Mouse (Mus musculus) kidney, embryonic 14.5 days (tissue): Measurements from ENCODE around the gene Arfgap2. TPM values are rescaled to one million over a fixed set of nuclear protein-coding genes. Genes with fewer than 3 reads are reported as not detected.

Experiments
- ATAC-seq: fragments of 200-750 bp; cut with Nextera tagmentation; 2 replicates; pipeline ENCODE4 v1.8.0; 2017; ENCODE audit warnings: moderate number of reproducible peaks, mild to moderate bottlenecking, moderate TSS enrichment, moderate library complexity; ENCODE audit not compliant: low FRiP score, low TSS enrichment
- H3K27ac ChIP-seq: fragments of 300-500 bp; sonication (generic); 2 replicates; pipeline ENCODE4 v1.5.1; 2014; ENCODE audit warnings: low read depth, mild to moderate bottlenecking, low read length, moderate library complexity, mixed read lengths
- H3K27me3 ChIP-seq: fragments of 300-500 bp; sonication (generic); 2 replicates; pipeline ENCODE4 v1.6.1; 2014; ENCODE audit warnings: mild to moderate bottlenecking, low read length; ENCODE audit not compliant: control insufficient read depth, insufficient read depth
- H3K36me3 ChIP-seq: fragments of 300-500 bp; sonication (generic); 2 replicates; pipeline ENCODE4 v1.6.1; 2014; ENCODE audit warnings: low read length, mixed read lengths; ENCODE audit not compliant: control insufficient read depth, insufficient read depth
- H3K4me1 ChIP-seq: fragments of 300-500 bp; sonication (generic); 2 replicates; pipeline ENCODE4 v1.6.1; 2014; ENCODE audit warnings: low read length, mixed read lengths; ENCODE audit not compliant: control insufficient read depth, insufficient read depth
- H3K4me2 ChIP-seq: fragments of 300-500 bp; sonication (generic); replicated peaks from 2 replicates; pipeline ENCODE4 v1.6.1; 2014; ENCODE audit warnings: low read depth, mild to moderate bottlenecking, low read length
- H3K4me3 ChIP-seq: fragments of 300-500 bp; sonication (generic); 2 replicates; pipeline ENCODE4 v1.5.1; 2014; ENCODE audit warnings: mild to moderate bottlenecking, low read length
- H3K9ac ChIP-seq: fragments of 300-500 bp; sonication (generic); 2 replicates; pipeline ENCODE4 v1.6.1; 2014; ENCODE audit warnings: low read depth, mild to moderate bottlenecking, low read length, moderate library complexity
- H3K9me3 ChIP-seq: fragments of 300-500 bp; sonication (generic); 2 replicates; pipeline ENCODE4 v1.6.1; 2016; ENCODE audit warnings: low read length; ENCODE audit not compliant: control insufficient read depth
- WGBS: fragments of 180-500 bp; shearing (Covaris S2); extraction: QIAGEN DNeasy Blood & Tissue Kit; methylation state at CpG from one replicate; pipeline ENCODE4 v1.1.7; 2014; 5-methylcytosine and 5-hydroxymethylcytosine counted together
- polyA plus RNA-seq: library from polyadenylated mRNA; unstranded; fragments of >200 nt; fragmentation: Nextera tagmentation; extraction: Ambion mirVana; gene quantifications from 2 replicates; pipeline ENCODE4 v1.2.1, GENCODE M21; 2014

Gene Arfgap2
- polyA plus RNA-seq, 1 experiment from 2014 or later, result 81.6 TPM

GRCm38 (mm10) chr2:91257126-91257980 lies 7.4 kb upstream of the Arfgap2 start:
- Histone ChIP-seq H3K4me1 (peaks cover 26% of the 10 kb centered on the region), H3K27me3 (peaks cover 16% of the 10 kb centered on the region), H3K9me3 (no peaks in the 10 kb centered on the region), H3K4me3 (peak overlapping the region; percentile 76), H3K4me2 (peak overlapping the region; percentile 93), H3K27ac (peak overlapping the region; percentile 53; the same call in 1 of the 2 replicates), H3K36me3 (peaks cover 14% of the 10 kb centered on the region; the same call in 1 of the 2 replicates), H3K9ac (peak overlapping the region; percentile 63)
- peak; percentile 82 for ATAC-seq
- 1% methylated on average over 22 of the region's 22 CpGs for WGBS

GRCm38 (mm10) chr2:91258054-91258453 lies 6.7 kb upstream of the Arfgap2 start:
- Histone ChIP-seq H3K27ac (peak overlapping the region; percentile 53; the same call in 1 of the 2 replicates), H3K9me3 (no peaks in the 10 kb centered on the region), H3K4me1 (peaks cover 26% of the 10 kb centered on the region), H3K27me3 (peaks cover 16% of the 10 kb centered on the region), H3K4me2 (peak overlapping the region; percentile 93), H3K4me3 (peak overlapping the region; percentile 76), H3K9ac (peak overlapping the region; percentile 63), H3K36me3 (peaks cover 20% of the 10 kb centered on the region)
- no peak for ATAC-seq
- 71% methylated on average over 5 of the region's 5 CpGs for WGBS

GRCm38 (mm10) chr2:91258830-91259229 lies 5.9 kb upstream of the Arfgap2 start:
- no peak for ATAC-seq
- no peak overlapping the region for H3K4me3 ChIP-seq
- peaks cover 16% of the 10 kb centered on the region for H3K27me3 ChIP-seq
- 47% methylated on average over 1 of the region's 1 CpGs for WGBS
- peaks cover 26% of the 10 kb centered on the region for H3K36me3 ChIP-seq
- no peak overlapping the region for H3K4me2 ChIP-seq
- H3K9ac ChIP-seq, result no peak overlapping the region
- no peak overlapping the region for H3K27ac ChIP-seq
- peaks cover 26% of the 10 kb centered on the region for H3K4me1 ChIP-seq
- no peaks in the 10 kb centered on the region for H3K9me3 ChIP-seq

GRCm38 (mm10) chr2:91259493-91259892 lies 5.3 kb upstream of the Arfgap2 start:
- peaks cover 31% of the 10 kb centered on the region for H3K4me1 ChIP-seq
- no peaks in the 10 kb centered on the region for H3K9me3 ChIP-seq
- peaks cover 12% of the 10 kb centered on the region for H3K27me3 ChIP-seq
- H3K9ac ChIP-seq, result no peak overlapping the region
- H3K4me2 ChIP-seq, result no peak overlapping the region
- H3K36me3 ChIP-seq, result peaks cover 26% of the 10 kb centered on the region
- 85% methylated on average over 1 of the region's 1 CpGs for WGBS
- H3K4me3 ChIP-seq, result no peak overlapping the region
- no peak overlapping the region for H3K27ac ChIP-seq
- ATAC-seq, result no peak

- Histone ChIP-seq H3K27me3 (no peaks in the 10 kb centered on the region), H3K4me3 (peak overlapping the region; percentile 92), H3K9me3 (no peaks in the 10 kb centered on the region), H3K27ac (peak overlapping the region; percentile 88), H3K4me1 (peaks cover 15% of the 10 kb centered on the region; the same call in 1 of the 2 replicates), H3K4me2 (peak overlapping the region; percentile 71), H3K9ac (peak overlapping the region; percentile 88; the same call in 1 of the 2 replicates), H3K36me3 (peaks cover 53% of the 10 kb centered on the region)
- 82% methylated on average over 17 of the region's 17 CpGs for whole genome bisulfite sequencing
- 0 out of 2 replicates have a peak, but pooled peaks have one; percentile 2 for ATAC-seq
These were observed 798 bp upstream of the Arfgap2 start for GRCm38 (mm10) chr2:91263692-91264660.

- no peak overlapping the region for H3K27ac ChIP-seq
- H3K9me3 ChIP-seq, result no peaks in the 10 kb centered on the region
- H3K27me3 ChIP-seq, result no peaks in the 10 kb centered on the region
- peaks cover 70% of the 10 kb centered on the region for H3K36me3 ChIP-seq
- H3K4me2 ChIP-seq, result no peak overlapping the region
- no peak overlapping the region for H3K9ac ChIP-seq
- peaks cover 15% of the 10 kb centered on the region; the same call in 1 of the 2 replicates for H3K4me1 ChIP-seq
- no peak for ATAC-seq
- no peak overlapping the region for H3K4me3 ChIP-seq
- 93% methylated on average over 3 of the region's 3 CpGs for WGBS
These were observed 3.3 kb downstream of the Arfgap2 start for GRCm38 (mm10) chr2:91268042-91268441.

- ATAC-seq, result no peak
- no peaks in the 10 kb centered on the region for H3K9me3 ChIP-seq
- no peaks in the 10 kb centered on the region for H3K27me3 ChIP-seq
- no peak overlapping the region for H3K27ac ChIP-seq
- H3K9ac ChIP-seq, result no peak overlapping the region
- WGBS, result 75% methylated on average over 2 of the region's 2 CpGs
- no peak overlapping the region for H3K4me3 ChIP-seq
- H3K4me2 ChIP-seq, result no peak overlapping the region
- peaks cover 71% of the 10 kb centered on the region for H3K36me3 ChIP-seq
- H3K4me1 ChIP-seq, result peaks cover 15% of the 10 kb centered on the region; the same call in 1 of the 2 replicates
These were observed 3.9 kb downstream of the Arfgap2 start for GRCm38 (mm10) chr2:91268706-91269105.

- ATAC-seq, result no peak
- Histone ChIP-seq H3K4me3 (no peak overlapping the region), H3K9me3 (no peaks in the 10 kb centered on the region), H3K4me1 (peaks cover 7% of the 10 kb centered on the region; the same call in 1 of the 2 replicates), H3K4me2 (no peak overlapping the region), H3K27ac (no peak overlapping the region), H3K9ac (no peak overlapping the region), H3K27me3 (no peaks in the 10 kb centered on the region), H3K36me3 (peaks cover 81% of the 10 kb centered on the region)
- WGBS, result 91% methylated on average over 8 of the region's 8 CpGs
These were observed 4.9 kb downstream of the Arfgap2 start for GRCm38 (mm10) chr2:91269687-91270133.
